Mouse (Mus musculus): ENCODE measurements around the gene Fez1.

Fez1 gene

DNA sequence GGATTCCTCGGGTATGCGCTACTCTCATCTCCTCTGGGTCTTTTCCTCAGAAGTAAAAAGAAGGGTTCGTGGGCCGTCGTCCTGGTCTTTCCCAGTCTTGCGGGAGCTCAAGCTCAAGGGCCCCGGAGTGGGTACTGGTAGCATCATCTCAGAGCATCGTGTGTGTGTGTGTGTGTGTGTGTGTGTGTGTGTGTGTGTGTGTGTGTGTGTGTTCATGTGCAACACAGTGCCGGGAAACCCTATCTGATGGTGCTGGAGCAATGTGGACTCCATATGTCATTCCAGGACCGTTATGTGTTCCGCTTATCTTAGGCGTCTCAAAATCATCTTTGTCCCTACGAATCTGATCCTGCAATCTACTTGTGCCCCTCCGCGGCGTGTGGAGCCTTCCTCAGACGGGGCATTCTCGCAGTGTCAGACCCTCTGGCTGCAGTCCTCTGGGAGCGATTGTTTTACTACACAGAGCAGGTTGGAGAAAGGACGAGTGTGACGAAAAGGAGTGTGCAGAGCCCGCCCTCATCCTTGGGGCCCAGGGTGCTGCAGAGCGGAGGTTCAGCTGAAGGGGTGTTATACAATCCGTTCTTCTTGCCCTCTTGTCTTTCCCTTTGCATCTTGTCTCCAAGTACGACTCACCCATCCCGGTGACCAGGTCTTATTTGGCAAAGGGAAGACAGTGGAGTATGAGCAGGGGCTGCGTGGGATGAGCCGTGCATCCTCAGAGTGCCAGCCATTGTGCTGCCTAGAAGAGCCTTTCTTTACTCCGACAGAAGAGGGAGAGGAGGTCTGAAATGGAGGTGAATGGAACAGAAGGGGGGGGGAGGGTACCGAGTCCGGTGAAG is 11.6 kb downstream of the Fez1 start:
- DNase-seq (ENCODE audit: low read depth in 2 of 2, low spot score in 2 of 2), result no peak

DNA sequence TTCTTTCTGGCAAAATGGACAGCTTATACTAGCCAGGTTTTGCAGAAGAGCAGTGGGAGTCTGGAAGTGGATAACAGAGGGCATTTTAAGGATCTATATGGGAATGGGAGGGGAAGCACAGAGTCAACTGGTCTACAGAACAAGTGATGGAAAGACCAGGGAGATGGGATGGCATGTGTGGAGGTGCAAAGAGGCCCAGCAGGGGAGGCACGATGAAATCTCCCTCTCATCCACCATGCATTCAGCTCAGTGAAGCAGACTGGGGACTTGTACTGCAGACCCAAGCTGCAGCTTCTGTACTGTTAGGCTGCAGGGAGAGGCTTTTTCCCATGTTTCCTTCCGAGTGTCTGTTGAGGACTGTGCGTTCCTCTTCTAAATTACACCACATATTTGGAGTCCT is 12.2 kb downstream of the Fez1 start:
- DNase-seq (ENCODE audit: low read depth in 2 of 2, low spot score in 2 of 2), result no peak

DNA sequence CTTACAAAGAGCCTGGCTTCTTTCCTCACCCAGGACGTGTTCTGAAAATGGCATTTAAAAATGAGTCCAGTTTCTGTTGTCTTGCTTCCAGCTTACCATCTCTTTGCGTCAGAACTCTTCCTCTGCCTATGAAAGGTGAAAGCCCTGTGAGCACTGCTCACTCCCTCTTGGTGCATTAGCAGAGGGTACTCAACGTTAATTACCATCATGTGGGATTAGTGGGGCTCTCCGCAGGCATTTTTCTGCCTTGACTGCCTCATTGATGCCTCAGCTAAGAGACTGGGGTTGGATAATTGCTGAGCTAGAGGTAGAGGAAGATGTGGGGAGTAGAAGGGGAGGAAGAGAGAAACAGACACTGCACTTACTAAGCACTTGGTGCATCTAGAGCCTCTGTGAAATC is 24.7 kb downstream of the Fez1 start:
- DNase-seq (ENCODE audit: low read depth in 2 of 2, low spot score in 2 of 2), result no peak

DNA sequence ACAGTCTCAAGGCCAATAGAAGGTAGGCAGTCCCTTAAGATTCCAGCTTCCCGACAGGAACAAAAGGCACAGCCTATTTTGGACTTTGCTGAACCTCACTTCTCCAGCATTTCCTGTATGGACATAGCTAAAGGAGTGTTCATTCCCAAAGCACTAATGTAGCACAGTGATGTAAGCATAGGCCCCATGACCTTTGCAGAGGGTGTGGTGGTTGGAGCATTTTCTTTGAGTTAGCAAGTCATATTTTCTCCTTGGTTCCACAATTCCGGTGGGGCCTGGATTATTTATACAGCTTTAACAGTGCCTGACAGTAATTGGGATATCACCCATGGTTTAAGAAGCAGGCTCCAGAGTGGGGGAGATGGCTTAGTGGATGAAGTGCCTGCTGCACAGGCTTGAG is 27.0 kb downstream of the Fez1 start:
- DNase-seq (ENCODE audit: low read depth in 2 of 2, low spot score in 2 of 2), result no peak

DNA sequence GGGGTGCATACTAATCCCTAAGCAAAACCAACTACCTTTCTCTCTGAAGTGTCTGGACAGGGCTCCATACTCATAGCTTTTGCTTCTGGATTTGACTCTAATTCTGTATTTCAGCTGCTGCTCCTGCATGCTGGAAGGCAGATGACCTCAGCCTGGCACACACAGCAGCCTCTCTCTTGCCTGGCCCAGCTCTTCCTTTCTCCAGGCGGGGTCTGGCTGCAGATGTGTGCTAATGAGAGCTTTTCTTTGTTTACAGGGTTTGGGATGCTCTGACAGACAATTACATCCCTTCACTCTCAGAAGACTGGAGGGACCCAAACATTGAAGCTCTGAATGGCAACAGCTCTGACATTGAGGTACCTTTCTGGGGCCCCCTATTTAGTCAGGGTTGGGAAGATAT is 28.4 kb downstream of the Fez1 start:
- DNase-seq (ENCODE audit: low read depth in 2 of 2, low spot score in 2 of 2), result no peak

DNA sequence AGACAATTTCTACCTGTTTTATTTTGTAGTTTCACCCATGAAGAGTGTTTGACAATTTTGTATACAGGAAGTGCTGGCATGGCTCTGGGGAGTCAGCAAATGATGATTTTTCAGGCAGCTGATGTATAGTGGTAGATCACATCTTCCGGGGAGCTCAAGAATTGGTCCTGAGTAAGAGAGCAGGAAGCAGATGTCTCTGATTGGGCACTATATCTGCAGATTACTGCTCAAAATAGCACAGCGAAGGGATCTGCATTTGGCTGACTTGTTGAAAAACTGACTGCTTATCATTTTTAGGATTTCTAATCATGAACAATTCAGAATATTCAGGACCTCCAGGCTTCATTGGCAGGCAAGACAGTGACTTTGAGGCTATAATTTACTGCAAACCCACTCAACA is 30.5 kb downstream of the Fez1 start:
- no peak for DNase-seq (ENCODE audit: low read depth in 2 of 2, low spot score in 2 of 2)

DNA sequence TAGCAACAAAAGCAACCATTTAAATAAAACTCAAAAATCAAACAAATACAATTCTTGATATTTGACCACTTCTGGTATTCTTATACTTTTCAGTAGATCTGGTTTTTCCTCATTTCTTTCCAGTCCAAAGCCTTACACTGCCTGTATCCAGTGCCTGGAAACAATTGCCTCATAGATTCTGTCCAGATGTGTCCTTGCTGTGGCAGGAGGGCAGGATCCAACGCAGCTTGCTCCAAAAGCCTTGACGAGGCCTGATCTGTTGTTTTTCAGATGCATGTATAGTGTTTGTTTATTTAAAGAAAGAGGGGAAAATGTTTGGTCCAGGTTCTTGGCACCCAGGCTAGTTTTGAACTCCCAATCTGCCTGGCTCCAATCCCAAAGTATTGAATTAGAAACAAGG is 34.7 kb downstream of the Fez1 start:
- DNase-seq (ENCODE audit: low read depth in 2 of 2, low spot score in 2 of 2), result no peak

DNA sequence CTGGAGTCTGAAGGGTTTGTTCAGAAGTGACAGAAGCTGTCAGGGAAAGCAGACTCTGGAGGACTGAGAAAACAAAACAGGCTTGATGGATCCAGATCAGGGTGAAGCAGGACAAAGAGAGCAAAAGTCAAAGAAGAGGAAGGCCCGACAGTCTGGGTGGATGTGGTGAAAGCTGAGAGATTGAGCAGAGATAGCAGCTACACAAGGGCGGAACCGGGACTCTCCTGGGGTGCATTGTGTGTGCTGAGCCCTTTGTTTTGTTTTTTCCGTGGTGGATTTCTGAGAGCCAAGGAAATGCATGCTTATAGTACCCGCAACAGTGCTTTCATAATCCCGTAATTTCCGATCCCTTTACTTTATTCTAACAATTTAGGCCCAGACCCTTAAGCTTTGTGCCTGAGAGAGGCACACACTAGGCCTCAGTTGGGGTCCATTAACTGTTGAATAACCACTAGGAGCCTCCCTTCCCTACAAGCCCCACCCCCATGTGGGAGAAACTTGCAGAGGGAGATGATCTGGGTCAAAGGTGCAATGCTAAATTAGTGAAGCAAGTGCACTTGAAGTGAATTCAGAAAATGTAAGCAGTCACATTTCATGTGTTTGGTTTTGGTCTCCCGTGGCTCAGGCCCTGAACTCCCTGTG is 35.9 kb downstream of the Fez1 start:
- no peak for DNase-seq (ENCODE audit: low read depth in 2 of 2, low spot score in 2 of 2)

DNA sequence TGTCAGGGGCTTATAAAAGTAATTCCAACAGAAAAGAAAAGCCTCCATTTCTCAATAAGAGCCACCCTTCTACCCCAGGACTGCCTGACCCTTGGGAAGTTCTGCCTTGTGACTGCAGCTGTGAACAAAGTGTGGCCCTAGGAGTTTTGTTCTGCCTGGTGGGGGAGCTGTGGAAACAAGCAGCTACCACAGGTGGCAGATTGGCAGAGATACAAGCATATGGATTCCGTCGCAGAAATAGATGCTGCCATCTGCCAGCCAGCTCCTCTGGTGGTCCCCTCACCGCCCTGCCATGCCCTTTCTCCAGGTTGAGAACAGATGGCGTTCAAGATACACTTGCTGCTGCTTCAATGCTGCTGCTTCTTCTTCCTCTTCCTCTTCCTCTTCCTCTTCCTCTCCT is 37.0 kb downstream of the Fez1 start:
- DNase-seq (ENCODE audit: low read depth in 2 of 2, low spot score in 2 of 2), result no peak

DNA sequence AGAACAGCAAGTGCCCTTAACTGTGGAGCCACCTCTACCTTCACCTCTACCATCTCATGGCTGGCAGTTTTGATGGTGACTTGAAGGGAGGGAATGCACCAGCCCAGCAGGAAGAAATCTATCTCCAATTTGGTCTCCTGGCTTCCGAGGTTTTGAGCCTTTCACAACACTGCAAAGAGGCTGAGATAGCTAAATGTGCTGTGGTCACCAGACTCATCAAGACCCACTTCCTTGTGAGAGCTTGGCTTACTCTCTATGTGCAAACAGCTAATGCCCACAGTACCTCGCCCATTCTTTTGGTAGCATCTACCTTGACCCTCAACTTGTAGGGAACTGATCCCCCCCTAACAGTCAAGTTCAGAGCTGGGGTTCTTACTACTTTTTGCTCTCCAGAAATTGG is 40.9 kb downstream of the Fez1 start:
- DNase-seq (ENCODE audit: low read depth in 2 of 2, low spot score in 2 of 2), result no peak

DNA sequence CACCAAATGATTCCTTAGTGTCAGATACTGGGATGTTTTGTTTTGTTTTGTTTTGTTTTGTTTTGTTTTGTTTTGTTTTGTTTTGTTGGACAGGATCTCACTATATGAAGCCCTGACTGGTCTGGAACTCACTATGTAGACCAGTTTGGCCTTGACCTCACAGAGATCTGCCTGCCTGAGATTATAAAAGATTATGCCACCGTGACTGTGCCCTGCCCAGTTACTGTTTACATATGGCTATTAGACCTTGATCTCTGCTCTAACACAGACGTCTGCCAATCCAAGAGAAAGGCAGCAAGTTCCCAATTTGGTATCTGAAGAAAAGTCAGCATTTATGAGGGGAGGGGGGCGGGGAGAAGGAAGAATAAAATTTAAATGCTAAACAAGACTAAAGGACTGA is 42.0 kb downstream of the Fez1 start:
- no peak for DNase-seq (ENCODE audit: low read depth in 2 of 2, low spot score in 2 of 2)

DNA sequence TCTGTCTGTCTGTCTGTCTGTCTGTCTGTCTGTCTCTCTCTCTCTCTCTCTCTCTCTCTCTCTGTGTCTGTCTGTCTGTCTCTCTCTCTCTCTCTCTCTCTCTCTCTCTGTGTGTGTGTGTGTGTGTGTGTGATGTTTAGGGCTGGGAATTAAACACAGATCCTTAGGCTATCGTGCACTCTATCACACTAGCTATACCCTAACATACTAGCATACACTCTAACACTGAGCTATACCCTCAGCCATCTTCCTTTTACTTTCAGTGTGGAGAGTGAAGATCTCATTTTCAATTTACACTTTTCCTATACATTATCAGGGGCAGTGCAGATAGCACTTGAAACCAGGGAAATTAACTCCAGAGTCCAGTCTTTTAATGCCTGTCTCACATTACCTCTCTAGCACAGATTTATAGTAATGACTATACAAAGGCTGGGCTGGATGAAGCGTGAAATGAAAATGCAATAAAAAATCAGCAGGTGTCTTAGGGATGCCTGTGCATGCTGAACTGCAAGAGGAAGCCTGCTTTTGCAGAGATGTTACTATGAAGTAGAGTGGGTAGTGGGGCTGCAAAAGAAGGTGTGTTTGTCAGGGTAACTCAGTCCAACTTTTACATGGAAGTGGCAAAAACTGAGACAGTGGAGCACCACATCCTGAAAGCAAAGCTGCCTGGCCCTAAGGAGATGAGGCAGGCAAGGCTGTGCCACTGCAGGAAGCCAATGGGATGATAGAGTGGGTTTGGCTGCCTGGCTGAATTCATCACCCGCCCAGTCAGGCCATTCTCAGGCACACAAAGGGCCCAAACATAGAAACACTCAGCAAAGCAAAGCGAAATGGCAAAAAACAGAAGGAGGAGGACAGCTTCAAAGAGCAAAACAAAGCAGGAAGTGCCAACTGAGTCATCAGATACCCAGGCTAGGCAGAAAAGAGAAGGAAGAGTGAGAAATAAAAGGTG is 43.5 kb downstream of the Fez1 start:
- no peak for DNase-seq (ENCODE audit: low read depth in 2 of 2, low spot score in 2 of 2)

DNA sequence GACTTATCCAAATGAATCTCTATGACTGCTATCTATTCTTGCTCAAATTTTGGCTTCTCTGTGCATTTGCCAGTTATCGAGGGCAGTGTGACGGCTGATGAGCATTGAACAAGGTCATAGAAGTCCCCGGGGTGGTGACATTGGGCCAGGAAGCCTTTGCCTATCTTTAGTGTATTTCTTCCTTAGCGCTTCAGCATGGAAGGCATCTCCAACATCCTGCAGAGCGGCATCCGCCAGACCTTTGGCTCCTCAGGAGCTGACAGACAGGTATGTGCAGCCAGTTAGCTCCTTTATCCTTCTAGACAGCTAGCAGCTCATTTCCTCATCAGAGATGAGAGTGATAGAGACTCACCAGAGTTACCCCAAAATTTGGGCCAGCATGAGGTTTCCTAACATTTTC is 47.0 kb downstream of the Fez1 start:
- no peak for DNase-seq (ENCODE audit: low read depth in 2 of 2, low spot score in 2 of 2)

DNA sequence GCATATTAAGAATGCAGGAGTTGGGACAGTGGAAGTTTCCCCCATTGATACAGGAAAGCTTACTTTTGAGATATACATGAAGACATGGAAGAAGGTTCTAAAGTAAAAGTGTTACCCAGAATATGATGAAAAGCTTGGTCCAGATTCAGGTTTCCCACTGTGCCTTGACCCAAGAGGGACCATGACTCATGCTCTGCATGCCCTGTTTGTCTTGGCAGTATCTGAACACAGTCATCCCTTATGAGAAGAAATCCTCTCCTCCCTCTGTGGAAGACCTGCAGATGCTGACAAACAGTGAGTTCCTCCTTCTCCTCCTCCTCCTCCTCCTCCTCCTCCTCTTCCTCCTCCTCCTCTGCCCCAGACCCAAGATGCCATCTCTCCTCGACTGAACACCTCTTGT is 48.6 kb downstream of the Fez1 start:
- no peak for DNase-seq (ENCODE audit: low read depth in 2 of 2, low spot score in 2 of 2)

DNA sequence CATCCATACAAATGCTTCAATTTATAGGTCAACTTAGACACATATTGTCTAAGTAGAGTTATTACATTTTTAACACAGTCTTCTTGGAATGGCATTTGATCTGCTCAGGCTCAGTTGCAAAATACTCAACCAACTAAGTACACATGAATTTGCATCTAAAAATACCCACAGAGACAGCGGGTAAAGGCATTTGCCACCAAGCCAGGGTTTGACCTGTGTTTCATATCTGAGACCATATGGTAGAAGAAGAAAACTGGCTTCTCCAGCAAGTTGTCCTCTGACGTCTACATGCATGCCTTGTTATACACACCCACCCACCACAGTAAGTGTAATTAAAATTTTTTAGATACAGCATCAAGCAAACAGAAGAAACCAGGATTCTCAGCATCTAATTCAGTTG is 52.1 kb downstream of the Fez1 start:
- no peak for DNase-seq (ENCODE audit: low read depth in 2 of 2, low spot score in 2 of 2)

DNA sequence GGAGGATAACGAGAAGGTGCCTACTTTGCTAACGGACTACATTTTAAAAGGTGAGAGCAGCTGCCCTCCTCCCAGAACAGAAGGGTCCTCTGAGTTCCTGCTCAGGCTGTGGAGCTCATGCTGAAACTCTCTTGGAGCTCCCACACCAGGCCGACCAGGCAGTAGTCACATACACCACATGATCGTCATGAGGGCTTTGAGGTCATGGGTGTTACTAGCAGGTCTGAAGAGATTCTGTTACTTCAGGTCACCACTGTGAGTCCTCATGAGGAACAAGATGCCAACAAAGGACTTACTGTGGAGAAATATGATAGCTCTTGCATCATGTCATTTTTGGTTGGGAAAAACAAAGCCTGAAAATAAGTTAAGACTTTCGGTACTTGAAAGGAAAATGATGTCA is 54.6 kb downstream of the Fez1 start:
- no peak for DNase-seq (ENCODE audit: low read depth in 2 of 2, low spot score in 2 of 2)

DNA sequence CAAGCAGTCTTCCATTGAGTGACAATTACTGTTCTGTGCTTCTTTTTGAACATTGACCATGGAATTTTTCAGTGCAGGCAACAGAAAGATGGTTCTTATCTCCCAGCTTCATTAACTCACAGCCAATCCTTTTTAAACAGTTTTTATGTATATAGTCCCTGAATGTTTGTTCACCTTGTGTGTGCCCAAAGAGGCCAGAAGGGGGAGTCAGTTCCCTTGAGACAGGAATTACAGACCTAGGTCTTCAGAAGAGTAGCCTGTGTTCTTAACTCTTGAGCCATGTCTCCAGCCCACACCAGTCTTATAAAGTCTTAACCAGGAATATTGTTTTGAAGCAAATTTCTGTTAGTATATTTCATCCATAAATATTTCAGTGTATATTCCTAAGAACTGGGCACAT is 55.1 kb downstream of the Fez1 start:
- no peak for DNase-seq (ENCODE audit: low read depth in 2 of 2, low spot score in 2 of 2)

DNA sequence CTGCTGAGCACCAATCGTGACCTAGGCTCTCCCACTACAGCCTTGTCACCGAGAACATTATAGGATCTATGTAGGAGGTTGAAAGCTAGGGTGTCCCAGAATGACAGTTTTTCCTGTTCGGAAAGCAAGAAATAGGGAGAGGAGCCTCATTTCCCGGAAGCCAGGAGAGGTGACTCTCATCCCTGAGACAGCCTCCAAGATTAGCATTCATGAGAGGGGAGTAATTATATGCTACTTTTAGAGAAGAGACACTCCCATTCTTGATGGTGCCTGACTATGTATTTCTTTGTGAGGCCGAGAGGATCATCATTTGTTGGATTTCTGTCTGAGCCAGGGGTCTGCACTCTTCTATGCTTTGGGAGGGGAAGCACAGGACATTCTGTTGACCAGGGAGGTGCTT is 60.0 kb downstream of the Fez1 start:
- no peak for DNase-seq (ENCODE audit: low read depth in 2 of 2, low spot score in 2 of 2)

DNA sequence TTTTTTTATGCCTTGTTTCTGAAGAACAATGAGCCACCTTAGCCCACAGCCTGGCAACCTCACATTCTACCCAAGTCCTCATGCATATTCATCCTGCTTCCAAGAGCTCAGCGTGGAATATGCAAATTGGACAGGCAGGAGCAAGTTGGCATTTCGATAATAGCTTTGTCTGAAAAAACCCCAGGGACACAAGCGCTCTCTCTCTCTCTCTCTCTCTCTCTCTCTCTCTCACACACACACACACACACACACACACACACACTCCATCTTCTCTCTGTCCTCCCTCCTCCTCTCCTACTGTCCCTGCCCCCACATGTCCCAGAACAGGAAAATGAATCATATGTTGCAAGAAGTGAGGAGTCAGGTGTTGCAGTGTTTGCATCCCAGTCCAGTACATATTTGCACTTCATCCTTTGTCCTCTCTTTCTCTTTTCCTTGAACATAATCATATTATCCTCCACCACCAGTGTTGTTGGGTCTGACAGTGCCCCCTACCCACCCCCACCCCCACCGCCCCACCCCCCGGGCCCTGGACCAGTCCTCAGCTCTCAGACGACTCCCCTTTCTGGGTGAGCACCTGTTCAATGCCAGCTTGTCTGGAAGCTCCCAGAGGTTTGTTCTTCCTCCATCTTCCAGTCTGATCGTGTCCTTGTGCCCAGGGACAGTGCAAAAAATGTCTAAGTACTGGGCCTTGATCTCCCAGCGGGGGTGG is 60.5 kb downstream of the Fez1 start:
- DNase-seq (ENCODE audit: low read depth in 2 of 2, low spot score in 2 of 2), result no peak

DNA sequence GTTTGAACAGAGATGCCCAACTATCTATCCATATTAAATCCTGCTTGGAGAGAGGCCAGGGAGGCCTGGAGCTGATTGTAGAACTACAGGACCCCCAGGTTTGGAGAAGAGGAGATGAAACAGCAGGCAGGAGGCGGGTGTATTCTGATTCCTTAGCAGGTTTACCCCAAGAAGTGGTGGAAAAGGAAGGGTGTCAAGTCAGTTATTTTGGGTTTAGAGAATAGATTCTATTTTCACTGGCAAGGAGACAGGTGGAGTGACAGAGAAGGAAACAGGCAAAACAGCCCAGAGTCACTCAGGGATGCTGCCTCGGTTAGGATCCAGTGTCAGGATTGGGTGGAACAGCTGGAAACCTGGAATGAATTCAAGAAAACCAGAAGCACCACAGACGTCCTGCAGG is 61.9 kb downstream of the Fez1 start:
- DNase-seq (ENCODE audit: low read depth in 2 of 2, low spot score in 2 of 2), result no peak

DNA sequence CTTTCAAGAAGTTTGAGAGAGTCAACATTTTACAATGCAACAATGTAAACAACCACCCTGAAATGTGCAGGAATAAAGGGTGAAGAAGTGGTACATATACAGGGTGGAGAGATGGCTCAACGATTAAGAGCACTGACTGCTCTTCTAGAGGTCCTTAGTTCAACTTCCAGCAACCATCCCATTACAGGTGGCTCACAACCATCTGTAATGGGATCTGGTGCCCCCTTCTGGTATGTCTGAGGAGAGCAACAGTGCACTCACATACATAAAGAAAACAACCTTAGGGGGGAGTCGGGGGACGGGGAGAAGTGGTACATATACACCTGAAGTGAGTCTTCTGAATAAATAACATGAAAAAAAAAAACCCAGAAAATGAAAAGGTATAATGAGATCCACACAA is 63.6 kb downstream of the Fez1 start:
- no peak for DNase-seq (ENCODE audit: low read depth in 2 of 2, low spot score in 2 of 2)
